In genomic region chr1:119849146-119849935, GRCm38 (mm10) we compare ENCODE assay signal across 22 mouse cellular contexts.
"Had no signal": no experiment of that assay in that cellular context is flagged by ENCODE, and none has a peak within 500 bp of the region (broad histone marks: within the 10 kb centered on the region; RNA-seq: fewer than 3 reads in every experiment).

No protein-coding gene starts in this region.

- H3K4me2 ChIP-seq: lung, embryonic 15.5 days; midbrain, embryonic 12.5 days; neural tube, embryonic 13.5 days; neural tube, embryonic 15.5 days had no signal

- ATAC-seq: liver, postnatal 0 days; lung, postnatal 0 days; midbrain, embryonic 16.5 days had no signal

- H3K4me3 ChIP-seq: lung, embryonic 15.5 days; midbrain, embryonic 10.5 days; midbrain, embryonic 12.5 days; myocyte; neural tube, embryonic 13.5 days; neural tube, embryonic 15.5 days had no signal

- H3K27ac ChIP-seq: lung, embryonic 15.5 days; macrophage; midbrain, embryonic 10.5 days; midbrain, embryonic 12.5 days; neural tube, embryonic 13.5 days; neural tube, embryonic 15.5 days had no signal

- H3K27me3 ChIP-seq: lung, embryonic 15.5 days; midbrain, embryonic 12.5 days; neural tube, embryonic 13.5 days; neural tube, embryonic 15.5 days had no signal

- H3K9me3 ChIP-seq: lung, embryonic 15.5 days; midbrain, embryonic 10.5 days; midbrain, embryonic 12.5 days; neural tube, embryonic 13.5 days; neural tube, embryonic 15.5 days had no signal

- H3K36me3 ChIP-seq: lung, embryonic 15.5 days; midbrain, embryonic 10.5 days; midbrain, embryonic 12.5 days; neural tube, embryonic 13.5 days; neural tube, embryonic 15.5 days had no signal

- DNase-seq: liver, postnatal 0 days; lung, adult 2 months; lung, postnatal 14 days; lung, postnatal 36 days; midbrain, embryonic 14.5 days; retina, postnatal 1 day; right cerebral cortex, adult 18-20 months; right cerebral cortex, postnatal 25 days; right cerebral cortex, postnatal 4 days; spleen, adult 18-20 months; thymus, adult 18-20 months; thymus, postnatal 25 days; thymus, postnatal 4 days had no signal

- H3K4me1 ChIP-seq: lung, embryonic 15.5 days; midbrain, embryonic 10.5 days; midbrain, embryonic 12.5 days; neural tube, embryonic 13.5 days; neural tube, embryonic 15.5 days had no signal

- H3K9ac ChIP-seq: liver, postnatal 0 days; lung, embryonic 15.5 days; midbrain, embryonic 12.5 days; neural tube, embryonic 13.5 days; neural tube, embryonic 15.5 days had no signal
